Mouse (Mus musculus): ENCODE measurements around the gene Gimap1. TPM values are rescaled to one million over a fixed set of nuclear protein-coding genes. Genes with fewer than 3 reads are reported as not detected.
A peak's percentile ranks its signal among the peaks of the same experiment; 100 is the strongest.

The Gimap1 gene
- polyA plus RNA-seq, 1 experiment from 2014 or later: 33.1 TPM

DNA sequence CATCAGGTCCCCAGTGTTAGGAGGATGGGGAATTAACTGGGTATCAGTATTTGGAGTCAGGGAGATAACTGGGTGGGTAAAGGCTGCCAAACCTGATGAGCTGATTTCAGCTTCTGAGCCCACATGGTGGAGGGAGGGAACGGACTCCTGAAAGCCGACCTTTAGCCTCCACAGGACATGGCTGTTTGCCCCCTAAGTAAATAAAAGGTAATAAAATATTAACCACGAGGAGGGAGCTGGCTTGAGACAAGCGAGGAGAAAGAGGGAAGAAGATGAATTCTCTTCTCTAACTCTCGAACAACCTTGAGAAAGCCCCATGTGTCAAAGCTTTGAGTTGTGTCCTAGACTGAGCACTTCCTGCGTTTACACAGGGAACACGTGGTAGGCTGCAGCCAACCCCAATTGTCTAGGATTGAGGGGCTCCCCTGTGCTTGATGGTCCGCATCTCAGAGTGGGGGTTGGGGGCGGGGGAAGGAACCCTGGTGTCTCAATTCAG, 2.9 kb downstream of the Gimap1 start:
- Histone ChIP-seq H3K36me3 (no peaks in the 10 kb centered on the region), H3K9ac (no peak overlapping the region), H3K27me3 (peaks cover 39% of the 10 kb centered on the region), H3K4me1 (peaks cover 24% of the 10 kb centered on the region), H3K4me2 (peak overlapping the region; percentile 86), H3K9me3 (replicated peaks) (no peaks in the 10 kb centered on the region), H3K4me3 (replicated peaks) (peak overlapping the region; percentile 51), H3K27ac (peak overlapping the region; percentile 69)
- ATAC-seq (replicated peaks; ENCODE audit: low FRiP score): peak; percentile 55
- WGBS: 11% methylated on average over 9 of the region's 9 CpGs

DNA sequence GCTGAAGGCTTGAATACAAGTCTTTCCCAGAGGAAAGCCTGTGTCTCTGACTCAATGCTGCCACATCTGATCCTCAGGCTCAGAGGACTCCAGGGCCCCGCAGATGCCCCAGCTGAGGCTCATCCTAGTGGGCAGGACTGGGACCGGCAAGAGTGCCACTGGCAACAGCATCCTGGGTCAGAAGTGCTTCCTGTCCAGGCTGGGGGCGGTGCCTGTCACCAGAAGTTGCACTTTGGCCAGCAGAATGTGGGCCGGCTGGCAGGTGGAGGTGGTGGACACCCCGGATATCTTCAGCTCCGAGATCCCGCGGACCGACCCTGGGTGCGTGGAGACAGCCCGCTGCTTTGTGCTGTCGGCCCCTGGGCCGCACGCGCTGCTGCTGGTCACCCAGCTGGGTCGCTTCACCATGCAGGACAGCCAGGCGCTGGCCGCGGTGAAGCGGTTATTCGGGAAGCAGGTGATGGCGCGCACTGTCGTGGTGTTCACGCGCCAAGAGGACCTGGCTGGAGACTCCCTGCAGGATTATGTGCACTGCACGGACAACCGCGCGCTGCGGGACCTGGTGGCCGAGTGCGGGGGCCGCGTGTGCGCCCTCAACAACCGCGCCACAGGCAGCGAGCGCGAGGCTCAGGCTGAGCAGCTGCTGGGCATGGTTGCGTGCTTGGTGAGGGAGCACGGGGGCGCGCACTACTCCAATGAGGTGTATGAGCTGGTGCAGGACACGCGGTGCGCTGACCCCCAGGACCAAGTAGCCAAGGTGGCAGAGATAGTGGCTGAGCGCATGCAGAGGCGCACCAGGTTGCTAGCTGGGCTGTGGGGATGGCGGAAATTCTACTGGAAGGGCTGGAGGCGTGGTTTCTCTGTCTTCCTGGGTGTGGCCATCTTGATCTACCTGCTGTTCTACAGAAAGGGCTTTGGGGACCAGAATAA, 3.8 kb downstream of the Gimap1 start:
- peak overlapping the region; percentile 69 for H3K27ac ChIP-seq

DNA sequence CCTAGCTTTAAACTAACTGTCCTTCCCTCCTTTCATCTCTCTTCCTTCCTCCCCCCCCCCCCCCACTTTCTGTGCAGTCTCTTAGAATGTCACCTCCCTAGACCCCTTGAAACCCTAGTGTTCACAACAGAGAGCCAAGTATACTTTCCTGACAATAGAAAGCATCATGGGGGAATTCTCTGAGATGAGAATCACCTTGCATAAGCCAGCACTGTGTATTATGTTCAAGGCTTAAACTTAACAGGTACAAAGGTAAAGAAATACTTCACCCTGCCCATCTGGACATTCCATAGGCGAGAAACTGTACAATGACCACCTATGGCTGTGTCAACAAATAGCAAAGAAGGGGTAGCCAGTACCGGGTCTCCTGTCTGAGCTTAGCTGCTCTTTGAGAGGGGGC, 6.6 kb downstream of the Gimap1 start:
- 72% methylated on average over 2 of the region's 2 CpGs for WGBS

More for the DNA sequence above, 3.8 kb downstream of the Gimap1 start:
- H3K4me2 ChIP-seq: peak overlapping the region; percentile 86
- H3K36me3 ChIP-seq: no peaks in the 10 kb centered on the region
- 5% methylated on average over 52 of the region's 52 CpGs for WGBS
- peaks cover 39% of the 10 kb centered on the region for H3K27me3 ChIP-seq
- H3K4me3 ChIP-seq (replicated peaks): peak overlapping the region; percentile 51
- H3K4me1 ChIP-seq: peaks cover 24% of the 10 kb centered on the region
- no peaks in the 10 kb centered on the region for H3K9me3 ChIP-seq (replicated peaks)
- H3K9ac ChIP-seq: peak overlapping the region; percentile 47
- peak; percentile 68 for ATAC-seq (replicated peaks; ENCODE audit: low FRiP score)

DNA sequence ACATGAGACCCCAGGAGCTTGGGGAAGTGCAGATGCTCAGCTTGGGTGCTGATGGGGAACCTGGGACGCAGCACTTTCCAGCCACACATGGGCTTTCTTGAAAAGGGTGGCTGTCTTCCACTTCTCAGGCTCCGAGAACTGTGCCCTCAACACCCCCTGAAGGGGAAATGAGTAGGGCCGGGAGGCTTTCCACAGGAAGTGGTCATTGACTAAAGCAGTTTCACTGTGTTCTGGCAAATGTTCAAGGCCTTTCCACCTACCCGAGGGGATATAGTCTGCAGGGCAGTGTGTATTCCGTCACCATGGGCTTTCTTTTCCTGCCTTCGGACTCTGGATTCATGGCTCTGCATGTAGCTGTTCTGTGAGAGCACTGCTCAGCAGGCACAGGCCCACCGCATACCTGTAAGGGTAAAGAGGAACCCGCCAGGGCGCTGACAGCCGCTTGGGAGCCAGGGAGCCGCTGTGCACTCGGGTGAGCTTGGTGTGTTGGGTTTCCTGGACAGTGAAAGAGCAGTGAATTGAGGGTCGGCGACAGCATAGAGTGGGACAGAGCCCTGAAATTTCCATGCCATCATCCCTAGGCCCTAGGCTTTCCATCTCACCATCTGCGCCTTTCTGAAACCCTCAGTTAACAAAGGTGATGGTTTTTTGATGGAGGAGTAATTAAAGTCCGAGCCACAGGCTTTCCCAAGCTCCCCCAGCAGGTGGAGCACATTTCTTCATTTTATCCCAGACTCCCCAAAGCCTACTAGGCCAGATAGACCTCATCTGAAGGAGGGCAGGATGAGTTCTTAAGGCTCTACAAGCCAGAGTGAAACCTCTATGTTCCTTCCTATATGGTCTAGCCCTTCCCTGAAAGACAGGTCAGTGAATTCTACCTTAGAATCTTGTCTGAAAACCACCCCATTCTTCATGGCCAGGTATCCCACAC, 7.4 kb downstream of the Gimap1 start, which contains the start of gene Gimap5:
Gene Gimap5, plus strand, starts transcription at position 239 of the 931 bp plus-strand sequence.
- Histone ChIP-seq H3K27ac (peak within 1 kb of the TSS; percentile 69), H3K9me3 (replicated peaks) (no peaks in the 10 kb centered on the region), H3K36me3 (no peaks in the 10 kb centered on the region), H3K4me2 (peak within 1 kb of the TSS; percentile 28), H3K4me3 (replicated peaks) (peak within 1 kb of the TSS; percentile 20), H3K9ac (no peak within 1 kb of the TSS), H3K4me1 (peaks cover 19% of the 10 kb centered on the region), H3K27me3 (peaks cover 34% of the 10 kb centered on the region)
- 42% methylated on average over 16 of the region's 16 CpGs for WGBS
- peak; percentile 12; the same call in 1 of the 2 replicates for ATAC-seq (replicated peaks; ENCODE audit: low FRiP score)

More for the DNA sequence above, 6.6 kb downstream of the Gimap1 start:
- H3K9ac ChIP-seq: no peak overlapping the region
- H3K4me1 ChIP-seq: peaks cover 24% of the 10 kb centered on the region
- H3K36me3 ChIP-seq: no peaks in the 10 kb centered on the region
- no peak for ATAC-seq (replicated peaks; ENCODE audit: low FRiP score)
- H3K27me3 ChIP-seq: peaks cover 36% of the 10 kb centered on the region
- H3K27ac ChIP-seq: peak overlapping the region; percentile 69
- peak overlapping the region; percentile 28 for H3K4me2 ChIP-seq
- H3K4me3 ChIP-seq (replicated peaks): no peak overlapping the region
- H3K9me3 ChIP-seq (replicated peaks): no peaks in the 10 kb centered on the region

DNA sequence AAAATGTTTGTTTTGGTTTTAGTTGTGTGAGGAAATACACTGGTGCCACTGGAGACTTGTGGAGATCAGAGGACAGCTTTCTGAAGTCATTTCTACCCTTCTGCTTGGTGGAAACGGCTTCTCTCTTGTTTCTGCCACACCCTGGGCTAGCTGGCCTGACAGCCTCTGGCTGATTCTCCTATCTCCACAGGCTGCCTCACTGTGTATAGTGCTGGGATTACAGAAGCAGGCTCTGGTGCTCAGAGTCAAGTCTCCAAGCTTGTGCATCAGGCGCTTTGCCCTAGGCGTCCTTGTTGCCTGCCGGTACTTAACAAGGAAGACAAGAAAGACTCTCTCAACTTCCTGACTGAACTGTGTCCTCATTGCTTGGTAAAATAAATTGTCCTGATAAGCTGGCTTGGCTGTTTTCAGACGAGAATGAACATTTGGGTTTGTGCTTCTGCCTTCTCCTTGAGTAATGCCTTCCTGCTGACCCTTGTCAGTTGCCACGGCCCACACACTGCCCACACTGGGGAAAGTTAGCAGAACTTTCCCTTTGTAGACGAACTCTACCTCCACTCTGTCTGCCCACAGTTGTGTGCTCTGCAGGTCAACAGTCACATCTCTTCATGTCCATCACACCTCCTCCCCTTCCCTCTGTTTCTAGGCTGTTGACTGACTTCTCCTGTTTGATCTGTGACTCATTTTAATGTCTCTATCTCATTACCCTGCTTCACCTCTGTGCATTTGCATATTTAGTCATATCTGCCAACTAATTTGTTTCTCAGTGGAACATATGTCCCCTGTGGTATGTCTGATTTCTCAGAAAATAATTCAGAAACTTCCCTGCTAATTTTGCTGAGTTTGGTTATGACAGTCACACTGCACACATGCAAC, 8.5 kb downstream of the Gimap1 start:
- Histone ChIP-seq H3K4me1 (peaks cover 8% of the 10 kb centered on the region), H3K27ac (peak overlapping the region; percentile 69), H3K4me3 (replicated peaks) (peak overlapping the region; percentile 20; the same call in 1 of the 2 replicates), H3K9me3 (replicated peaks) (no peaks in the 10 kb centered on the region), H3K36me3 (no peaks in the 10 kb centered on the region), H3K4me2 (peak overlapping the region; percentile 28), H3K9ac (no peak overlapping the region), H3K27me3 (peaks cover 24% of the 10 kb centered on the region)
- no peak for ATAC-seq (replicated peaks; ENCODE audit: low FRiP score)
- 38% methylated on average over 7 of the region's 7 CpGs for WGBS

DNA sequence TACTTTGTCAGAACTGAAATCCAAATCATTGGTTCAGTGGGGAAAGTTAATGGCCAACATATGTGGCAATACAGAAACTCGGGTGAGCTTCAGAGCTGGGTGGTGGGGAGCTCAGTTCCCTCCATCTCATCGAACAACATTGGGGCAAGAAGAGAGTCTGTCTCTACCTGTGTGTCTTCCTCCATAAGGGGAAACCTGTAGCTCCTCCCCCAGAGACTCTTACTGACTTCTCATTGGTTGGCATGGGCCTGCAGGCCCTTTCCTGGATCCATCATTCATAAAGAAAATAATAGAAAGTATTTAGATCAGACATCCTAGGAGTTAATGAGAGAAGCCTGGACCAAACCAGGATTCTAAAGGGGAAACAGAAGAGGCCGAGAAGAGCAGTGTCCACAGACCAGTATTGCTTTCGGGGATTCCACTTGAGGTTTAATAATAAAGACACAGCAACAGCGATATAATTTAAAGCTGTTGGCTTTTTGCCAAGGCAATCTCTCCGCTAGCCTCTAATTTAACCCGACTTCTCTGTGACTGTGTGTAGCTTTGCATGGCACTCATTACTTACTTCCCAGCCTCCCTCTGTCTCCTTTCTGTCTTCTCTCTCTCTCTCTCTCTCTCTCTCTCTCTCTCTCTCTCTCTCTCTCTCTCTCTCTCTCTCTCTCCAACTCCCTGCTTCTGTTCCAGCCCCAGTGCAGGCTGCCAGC, 24.9 kb downstream of the Gimap1 start:
- peaks cover 5% of the 10 kb centered on the region; the same call in 1 of the 2 replicates for H3K9me3 ChIP-seq (replicated peaks)
- ATAC-seq (replicated peaks; ENCODE audit: low FRiP score): no peak
- H3K27ac ChIP-seq: no peak overlapping the region
- H3K4me1 ChIP-seq: no peaks in the 10 kb centered on the region
- H3K27me3 ChIP-seq: no peaks in the 10 kb centered on the region
- H3K4me2 ChIP-seq: no peak overlapping the region
- no peak overlapping the region for H3K9ac ChIP-seq
- 58% methylated on average over 7 of the region's 7 CpGs for WGBS
- no peak overlapping the region for H3K4me3 ChIP-seq (replicated peaks)
- no peaks in the 10 kb centered on the region for H3K36me3 ChIP-seq

DNA sequence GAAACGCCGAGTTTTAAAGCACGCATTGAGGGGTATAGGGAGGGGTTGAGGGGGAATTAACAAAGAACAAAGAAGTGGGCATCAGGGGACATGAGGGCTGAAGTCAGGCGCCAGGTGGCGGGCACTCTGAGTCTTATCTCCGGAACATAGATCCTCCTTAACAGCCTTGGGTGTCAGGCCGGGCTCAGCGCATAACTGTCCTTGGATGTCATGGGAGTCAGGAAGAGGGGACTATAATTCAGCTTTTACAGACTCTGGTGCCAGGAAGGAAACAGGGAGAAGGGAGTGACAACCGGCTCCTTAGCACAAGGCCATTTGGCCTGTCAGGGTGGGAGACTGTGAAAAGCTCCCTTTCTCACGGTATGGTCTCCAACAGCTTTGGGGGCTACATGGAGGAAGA, 25.6 kb downstream of the Gimap1 start:
- 88% methylated on average over 10 of the region's 10 CpGs for WGBS
- H3K9ac ChIP-seq: no peak overlapping the region
- ATAC-seq (replicated peaks; ENCODE audit: low FRiP score): no peak
- no peaks in the 10 kb centered on the region for H3K27me3 ChIP-seq
- no peaks in the 10 kb centered on the region for H3K36me3 ChIP-seq
- no peak overlapping the region for H3K4me2 ChIP-seq
- H3K27ac ChIP-seq: no peak overlapping the region
- H3K4me3 ChIP-seq (replicated peaks): no peak overlapping the region
- H3K9me3 ChIP-seq (replicated peaks): peaks cover 5% of the 10 kb centered on the region; the same call in 1 of the 2 replicates
- no peaks in the 10 kb centered on the region for H3K4me1 ChIP-seq

DNA sequence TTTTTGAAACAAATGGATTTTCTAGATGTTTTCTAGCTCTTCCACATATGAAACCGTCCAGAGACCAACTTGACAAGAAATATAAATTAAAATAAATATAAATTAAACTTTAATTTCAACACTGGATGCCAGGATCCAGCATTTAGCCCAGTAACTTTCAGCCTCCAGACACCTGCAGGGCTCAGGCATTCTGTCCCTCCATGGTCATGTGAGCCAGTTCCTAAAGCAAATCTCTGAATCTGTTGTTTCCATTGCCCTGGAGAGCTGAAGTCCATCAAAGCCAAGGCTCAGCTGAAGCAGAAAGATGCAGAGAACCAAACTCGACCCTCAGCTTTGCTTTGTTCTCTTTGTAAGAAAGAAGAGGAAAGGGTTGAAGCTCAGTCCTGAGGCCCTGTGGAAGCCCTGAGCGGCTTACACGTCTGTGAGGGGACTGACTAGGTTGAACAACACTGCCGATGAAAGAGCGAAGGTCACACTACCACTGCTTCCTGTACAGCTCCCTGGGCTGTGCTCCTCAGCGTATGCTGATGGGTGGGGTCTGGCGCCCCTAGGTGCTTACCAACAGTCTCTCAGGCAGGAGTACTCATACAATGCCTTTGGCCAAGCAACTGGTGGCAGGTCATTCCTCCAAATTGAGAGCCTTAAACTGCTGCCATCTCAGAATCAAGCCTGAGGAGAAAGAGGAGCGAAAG, 29.5 kb downstream of the Gimap1 start:
- Histone ChIP-seq H3K4me1 (no peaks in the 10 kb centered on the region), H3K9me3 (replicated peaks) (peaks cover 5% of the 10 kb centered on the region; the same call in 1 of the 2 replicates), H3K4me3 (replicated peaks) (no peak overlapping the region), H3K27me3 (no peaks in the 10 kb centered on the region), H3K4me2 (no peak overlapping the region), H3K27ac (no peak overlapping the region), H3K36me3 (no peaks in the 10 kb centered on the region), H3K9ac (no peak overlapping the region)
- ATAC-seq (replicated peaks; ENCODE audit: low FRiP score): no peak
- WGBS: 71% methylated on average over 9 of the region's 9 CpGs

DNA sequence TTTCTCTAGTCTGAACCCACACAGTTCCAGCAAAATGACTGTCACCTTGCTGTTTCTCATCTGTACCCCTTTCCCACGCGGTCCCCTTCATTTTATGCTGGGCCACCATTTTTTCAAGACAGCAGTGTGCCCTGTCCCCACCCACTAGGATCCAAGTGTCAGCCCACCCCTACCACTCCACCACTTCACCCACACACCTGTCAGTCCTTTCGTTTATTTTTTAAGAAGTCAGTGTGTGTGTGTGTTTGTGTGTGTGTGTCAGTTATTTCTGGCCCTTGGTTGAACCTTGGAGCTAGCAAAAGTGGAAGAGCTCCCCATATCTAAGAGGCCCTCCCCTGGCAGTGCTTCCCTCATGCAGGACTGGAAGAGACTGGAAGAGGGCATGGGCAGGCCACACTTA, 30.1 kb downstream of the Gimap1 start:
- ATAC-seq (replicated peaks; ENCODE audit: low FRiP score): no peak
- 87% methylated on average over 3 of the region's 3 CpGs for WGBS
- Histone ChIP-seq H3K36me3 (no peaks in the 10 kb centered on the region), H3K9ac (no peak overlapping the region), H3K27ac (no peak overlapping the region), H3K4me1 (no peaks in the 10 kb centered on the region), H3K4me3 (replicated peaks) (no peak overlapping the region), H3K9me3 (replicated peaks) (peaks cover 5% of the 10 kb centered on the region; the same call in 1 of the 2 replicates), H3K4me2 (no peak overlapping the region), H3K27me3 (no peaks in the 10 kb centered on the region)

DNA sequence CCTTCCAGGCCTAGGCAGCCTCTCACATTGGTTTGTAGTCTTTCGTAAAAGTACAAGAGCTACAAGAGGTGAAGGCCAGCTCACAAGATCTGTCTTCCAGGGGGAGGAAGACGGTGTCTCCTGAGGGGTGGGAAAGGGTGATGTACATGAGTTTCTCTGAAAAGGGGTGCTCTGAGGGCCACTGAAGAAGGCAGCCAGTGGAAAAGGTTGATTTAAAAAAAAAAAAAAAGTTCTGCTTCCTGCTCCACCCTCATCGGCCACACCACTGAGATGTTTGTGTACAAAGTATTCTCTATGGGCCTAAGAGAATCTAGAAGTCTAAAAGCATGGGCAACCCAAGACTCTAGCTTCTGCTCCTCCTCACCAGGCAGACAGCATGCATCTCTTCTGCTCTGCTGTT, 31.8 kb downstream of the Gimap1 start, which contains the start of gene Gimap3:
Gene Gimap3, minus strand, starts transcription at position 156 of the 400 bp plus-strand sequence.
- no peaks in the 10 kb centered on the region for H3K36me3 ChIP-seq
- H3K4me3 ChIP-seq (replicated peaks): no peak within 1 kb of the TSS
- H3K4me2 ChIP-seq: no peak within 1 kb of the TSS
- H3K27ac ChIP-seq: no peak within 1 kb of the TSS
- WGBS: 83% methylated on average over 3 of the region's 3 CpGs
- no peak within 1 kb of the TSS for H3K9ac ChIP-seq
- H3K27me3 ChIP-seq: no peaks in the 10 kb centered on the region
- no peak for ATAC-seq (replicated peaks; ENCODE audit: low FRiP score)
- no peaks in the 10 kb centered on the region for H3K4me1 ChIP-seq
- no peaks in the 10 kb centered on the region for H3K9me3 ChIP-seq (replicated peaks)
